Mouse (Mus musculus) midbrain, postnatal 0 days (tissue): ENCODE measurements around the gene Tmod1. TPM values are rescaled to one million over a fixed set of nuclear protein-coding genes. Genes with fewer than 3 reads are reported as not detected.

ENCODE experiments used
- ATAC-seq: fragments of 200-750 bp; cut with Nextera tagmentation; 2 replicates; pipeline ENCODE4 v1.8.0; 2017; ENCODE audit warnings: moderate number of reproducible peaks, mild to moderate bottlenecking, moderate TSS enrichment, moderate library complexity; ENCODE audit not compliant: low FRiP score
- DNase-seq: peaks from one replicate; pipeline ENCODE4 v3.0.0-alpha.2; 2015; ENCODE audit warnings: low spot score
- H3K27ac ChIP-seq: fragments of 300-500 bp; sonication (generic); 2 replicates; pipeline ENCODE4 v1.5.1; 2014; ENCODE audit warnings: low read depth, mild to moderate bottlenecking, low read length, mixed read lengths
- H3K27me3 ChIP-seq: fragments of 300-500 bp; sonication (generic); 2 replicates; pipeline ENCODE4 v1.6.1; 2014; ENCODE audit warnings: low read length, control low read depth, mixed read lengths; ENCODE audit not compliant: insufficient read depth
- H3K36me3 ChIP-seq: fragments of 300-500 bp; sonication (generic); 2 replicates; pipeline ENCODE4 v1.6.1; 2014; ENCODE audit warnings: low read length, control low read depth, mixed read lengths; ENCODE audit not compliant: insufficient read depth
- H3K4me1 ChIP-seq: fragments of 300-500 bp; sonication (generic); 2 replicates; pipeline ENCODE4 v1.6.1; 2014; ENCODE audit warnings: mild to moderate bottlenecking, control low read depth, antibody characterized with exemption, low read length, mixed read lengths; ENCODE audit not compliant: insufficient read depth
- H3K4me2 ChIP-seq: fragments of 300-500 bp; sonication (generic); 2 replicates; pipeline ENCODE4 v1.6.1; 2014; ENCODE audit warnings: low read depth, mild to moderate bottlenecking, low read length, mixed read lengths; ENCODE audit not compliant: poor library complexity, severe bottlenecking
- H3K4me3 ChIP-seq: fragments of 300-500 bp; sonication (generic); 2 replicates; pipeline ENCODE4 v1.5.1; 2014; ENCODE audit warnings: low read depth, mild to moderate bottlenecking, low read length, moderate library complexity
- H3K9ac ChIP-seq: fragments of 300-500 bp; sonication (generic); replicated peaks from 2 replicates; pipeline ENCODE4 v1.6.1; 2014; ENCODE audit warnings: mild to moderate bottlenecking, low read length, moderate library complexity, mixed read lengths; ENCODE audit not compliant: poor library complexity, severe bottlenecking
- H3K9me3 ChIP-seq: fragments of 300-500 bp; sonication (generic); 2 replicates; pipeline ENCODE4 v1.6.1; 2016; ENCODE audit warnings: low read length, control low read depth
- CTCF ChIP-seq: IDR thresholded peaks from 2 replicates; pipeline ENCODE4 v1.5.1; 2016; ENCODE audit warnings: antibody characterized with exemption, mild to moderate bottlenecking
- WGBS: fragments of 180-500 bp; shearing (Covaris S2); extraction: QIAGEN DNeasy Blood & Tissue Kit; methylation state at CpG from one replicate; pipeline ENCODE4 v1.1.7; 2014; 5-methylcytosine and 5-hydroxymethylcytosine counted together
- polyA plus RNA-seq: library from polyadenylated mRNA; unstranded; fragments of >200 nt; fragmentation: Nextera tagmentation; extraction: Ambion mirVana; gene quantifications from 2 replicates; pipeline ENCODE4 v1.2.1, GENCODE M21; 2015
- total RNA-seq: library from RNA; depleted of rRNA; stranded (reverse); fragments of >200 nt; gene quantifications from 2 replicates; pipeline ENCODE4 v1.2.3, GENCODE M21; 2014

Tmod1 gene
- total and polyA plus RNA-seq, 2 experiments from 2014 or later, result 0.55 to 0.75 TPM

DNA sequence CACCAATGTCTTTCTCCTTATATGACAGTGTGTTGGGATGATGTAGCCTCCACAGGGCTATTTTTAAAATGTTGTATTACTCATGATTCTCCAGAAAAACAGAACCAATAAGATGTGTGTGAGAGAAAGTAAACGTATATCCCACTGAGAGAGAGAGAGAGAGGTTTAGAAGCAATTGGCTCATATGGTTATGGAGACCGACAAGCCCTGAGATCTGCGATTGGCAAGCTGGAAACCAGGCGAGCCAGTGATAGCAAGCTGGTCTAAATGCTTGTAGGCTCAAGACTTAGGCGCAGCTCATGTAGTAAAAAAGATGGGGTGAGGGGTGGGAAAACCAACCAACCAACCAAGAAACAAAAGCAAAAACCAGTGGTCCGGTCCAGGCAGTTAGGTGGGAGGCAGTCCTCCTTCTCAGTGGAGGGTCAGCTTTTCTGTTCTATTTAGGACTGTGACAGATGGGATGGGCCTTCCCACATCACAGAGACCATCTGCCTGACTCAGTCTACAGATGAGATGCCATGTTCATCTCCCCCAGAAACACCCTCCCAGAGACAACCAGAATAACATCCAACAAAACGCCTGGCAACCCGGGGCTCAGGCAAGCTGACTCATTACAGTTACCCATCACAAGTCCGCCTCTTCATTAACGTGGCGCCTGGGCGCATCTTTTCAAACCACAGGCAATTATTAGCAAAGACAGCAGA is 22.7 kb downstream of the Tmod1 start:
- ATAC-seq, result no peak
- 85% methylated on average over 12 of the region's 12 CpGs for WGBS

DNA sequence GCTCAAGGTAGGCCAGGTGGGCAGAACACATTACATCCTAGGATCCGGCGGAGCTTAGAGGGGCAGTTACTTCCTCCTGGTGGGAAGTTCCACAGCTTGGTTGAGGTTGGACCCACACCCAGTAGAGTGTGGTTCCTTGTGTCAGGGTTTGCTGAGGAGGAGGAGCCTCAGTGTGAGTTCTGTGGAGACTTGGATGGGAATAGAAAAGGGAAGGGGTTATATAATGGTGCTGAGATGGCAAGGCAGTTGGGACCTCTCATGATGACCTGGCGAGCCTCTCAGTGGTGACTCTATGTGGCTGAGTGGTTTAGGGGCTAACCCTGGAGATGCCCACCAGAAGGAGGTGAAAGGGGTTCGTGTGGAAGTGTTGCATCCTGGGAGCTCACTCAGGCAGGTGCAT is 25.1 kb downstream of the Tmod1 start:
- ATAC-seq (no peak), DNase-seq (no peak)
- no peak for TF ChIP-seq CTCF
- H3K4me2 ChIP-seq, result no peak overlapping the region
- H3K9ac ChIP-seq, result no peak overlapping the region
- no peaks in the 10 kb centered on the region; the same call in 1 of the 2 replicates for H3K4me1 ChIP-seq
- 76% methylated on average over 4 of the region's 4 CpGs for WGBS
- no peaks in the 10 kb centered on the region for H3K27me3 ChIP-seq
- no peak overlapping the region for H3K4me3 ChIP-seq
- no peaks in the 10 kb centered on the region for H3K9me3 ChIP-seq
- no peaks in the 10 kb centered on the region for H3K36me3 ChIP-seq
- H3K27ac ChIP-seq, result no peak overlapping the region

More for the DNA sequence above, 22.7 kb downstream of the Tmod1 start:
- no peak overlapping the region for H3K27ac ChIP-seq
- no peaks in the 10 kb centered on the region for H3K27me3 ChIP-seq
- H3K4me2 ChIP-seq, result no peak overlapping the region
- H3K9ac ChIP-seq, result no peak overlapping the region
- peak; percentile 25 for DNase-seq
- no peak overlapping the region for H3K4me3 ChIP-seq
- peaks cover 7% of the 10 kb centered on the region; the same call in 1 of the 2 replicates for H3K9me3 ChIP-seq
- H3K36me3 ChIP-seq, result no peaks in the 10 kb centered on the region
- TF ChIP-seq CTCF, result no peak
- H3K4me1 ChIP-seq, result no peaks in the 10 kb centered on the region; the same call in 1 of the 2 replicates

GRCm38 (mm10) chr4:46064263-46064662 is 25.5 kb downstream of the Tmod1 start:
- Histone ChIP-seq H3K4me3 (no peak overlapping the region), H3K4me2 (no peak overlapping the region), H3K36me3 (no peaks in the 10 kb centered on the region), H3K9ac (no peak overlapping the region), H3K4me1 (no peaks in the 10 kb centered on the region; the same call in 1 of the 2 replicates), H3K27me3 (no peaks in the 10 kb centered on the region), H3K9me3 (no peaks in the 10 kb centered on the region), H3K27ac (no peak overlapping the region)
- DNase-seq (no peak), ATAC-seq (no peak)
- WGBS, result 67% methylated on average over 8 of the region's 8 CpGs
- TF ChIP-seq CTCF, result no peak

- Histone ChIP-seq H3K9me3 (no peaks in the 10 kb centered on the region), H3K27me3 (no peaks in the 10 kb centered on the region), H3K4me2 (no peak overlapping the region), H3K36me3 (no peaks in the 10 kb centered on the region), H3K27ac (no peak overlapping the region), H3K4me3 (no peak overlapping the region), H3K9ac (no peak overlapping the region), H3K4me1 (no peaks in the 10 kb centered on the region; the same call in 1 of the 2 replicates)
- no peak for ATAC-seq
- 82% methylated on average over 3 of the region's 3 CpGs for WGBS
- no peak for DNase-seq
- no peak for TF ChIP-seq CTCF
Measured at GRCm38 (mm10) chr4:46064961-46065360, 26.2 kb downstream of the Tmod1 start.

GRCm38 (mm10) chr4:46065695-46066340 is 27.1 kb downstream of the Tmod1 start:
- H3K9me3 ChIP-seq, result no peaks in the 10 kb centered on the region
- no peaks in the 10 kb centered on the region; the same call in 1 of the 2 replicates for H3K4me1 ChIP-seq
- no peak overlapping the region for H3K4me2 ChIP-seq
- no peak for DNase-seq
- TF ChIP-seq CTCF, result no peak
- no peaks in the 10 kb centered on the region for H3K27me3 ChIP-seq
- no peak overlapping the region for H3K9ac ChIP-seq
- H3K27ac ChIP-seq, result no peak overlapping the region
- H3K4me3 ChIP-seq, result no peak overlapping the region
- no peak for ATAC-seq
- 65% methylated on average over 8 of the region's 8 CpGs for WGBS
- no peaks in the 10 kb centered on the region for H3K36me3 ChIP-seq

DNA sequence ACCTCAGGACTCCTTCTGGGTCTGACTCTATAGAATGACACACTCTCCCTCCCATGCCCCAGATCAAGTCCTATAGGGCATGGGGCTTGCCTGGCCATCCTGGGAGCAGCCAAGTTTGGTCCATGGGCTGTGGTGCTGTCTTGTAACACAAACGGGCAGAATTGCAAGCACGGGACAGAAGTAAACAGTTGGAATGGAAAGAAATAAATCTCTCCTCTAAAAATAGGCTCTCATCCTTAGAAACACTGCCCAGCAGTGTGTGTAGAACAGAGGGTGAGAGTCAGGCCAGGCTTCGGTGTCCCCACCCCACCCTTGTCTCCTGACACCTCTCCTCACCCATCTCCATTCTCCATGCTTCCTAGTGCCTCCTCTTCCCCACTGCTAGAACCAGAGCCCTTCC is 29.3 kb downstream of the Tmod1 start:
- no peaks in the 10 kb centered on the region for H3K27me3 ChIP-seq
- ATAC-seq, result no peak
- H3K4me2 ChIP-seq, result no peak overlapping the region
- H3K36me3 ChIP-seq, result no peaks in the 10 kb centered on the region
- H3K9ac ChIP-seq, result no peak overlapping the region
- no peaks in the 10 kb centered on the region for H3K9me3 ChIP-seq
- H3K27ac ChIP-seq, result no peak overlapping the region
- no peak overlapping the region for H3K4me3 ChIP-seq
- H3K4me1 ChIP-seq, result no peaks in the 10 kb centered on the region; the same call in 1 of the 2 replicates
- no peak for TF ChIP-seq CTCF
- WGBS, result 82% methylated on average over 3 of the region's 3 CpGs
- no peak for DNase-seq
